Comparison of ENCODE assay signal across 11 mouse cellular contexts in the genomic region with DNA sequence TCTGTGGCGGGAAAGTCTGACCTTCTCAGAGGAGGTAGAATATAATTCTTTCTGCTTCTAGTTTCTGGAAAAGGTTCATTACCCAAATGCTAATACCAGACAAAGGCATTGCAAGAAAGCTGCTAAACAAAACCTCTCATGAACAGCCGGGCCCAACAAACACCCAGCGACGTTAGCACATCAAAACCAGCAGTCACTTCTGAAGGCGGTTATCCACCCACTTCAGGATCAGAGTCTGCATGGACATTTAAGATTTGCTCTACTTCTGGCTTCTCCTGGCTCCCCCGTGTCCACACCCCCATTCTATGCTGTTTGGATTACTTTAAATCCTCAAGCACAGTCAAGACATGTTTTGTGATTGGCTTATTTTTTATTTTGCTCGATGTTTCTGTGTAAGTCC. TPM values are rescaled to one million over a fixed set of nuclear protein-coding genes. Genes with fewer than 3 reads are reported as not detected.
"Had no signal": no experiment of that assay in that cellular context is flagged by ENCODE, and none has a peak within 500 bp of the region (broad histone marks: within the 10 kb centered on the region; RNA-seq: fewer than 3 reads in every experiment).

No protein-coding gene starts in this region.

- DNase-seq: lung, adult 2 months; lung, postnatal 14 days; lung, postnatal 36 days; right cerebral cortex, postnatal 25 days; thymus, adult 18-20 months; thymus, postnatal 14 days; thymus, postnatal 36 days had no signal

RNA-seq across cellular contexts. Expression of a gene that starts 1.0 kb away (rescaled TPM):
- total RNA-seq: midbrain, postnatal 0 days had no signal

RNA-seq across cellular contexts. Expression of a gene that starts 16.1 kb away (rescaled TPM):
- total RNA-seq: megakaryocyte progenitor cell, adult 5-6 weeks; monocyte, adult 5-6 weeks; neutrophil, adult 5-6 weeks had no signal

RNA-seq across cellular contexts. Expression of a gene that starts 26.6 kb away (rescaled TPM):
- total RNA-seq: megakaryocyte progenitor cell, adult 5-6 weeks; monocyte, adult 5-6 weeks; neutrophil, adult 5-6 weeks had no signal

RNA-seq across cellular contexts. Expression of a gene that starts 39.0 kb away (rescaled TPM):
- total RNA-seq: megakaryocyte progenitor cell, adult 5-6 weeks; midbrain, postnatal 0 days; monocyte, adult 5-6 weeks; neutrophil, adult 5-6 weeks had no signal
